Mouse (Mus musculus): Measurements from ENCODE around the gene Ptk7. TPM values are rescaled to one million over a fixed set of nuclear protein-coding genes. Genes with fewer than 3 reads are reported as not detected.

Ptk7 gene
- total and polyA plus RNA-seq, 3 experiments: 0.11 to 4.8 (median 0.29) TPM

- no peak for TF ChIP-seq CHD1 (IDR thresholded peaks at IDR 0.05; ENCODE audit: low read depth, low read length)
- no peak for TF ChIP-seq TCF12 (IDR thresholded peaks at IDR 0.05; ENCODE audit: low read depth, low read length)
- TF ChIP-seq E2F4 (IDR thresholded peaks at IDR 0.05; ENCODE audit: insufficient replicate concordance, low read depth, low read length): no peak
- no peak for TF ChIP-seq NELFE (IDR thresholded peaks at IDR 0.05; ENCODE audit: low read depth, low read length)
- no peak for TF ChIP-seq USF1 (IDR thresholded peaks at IDR 0.05; ENCODE audit: low read depth, low read length)
- TF ChIP-seq MXI1 (IDR thresholded peaks at IDR 0.05; ENCODE audit: low read depth, low read length): no peak
- no peak for TF ChIP-seq TBP (conservative IDR thresholded peaks at IDR 0.05; ENCODE audit: low read depth, low read length)
- TF ChIP-seq POLR2A (IDR thresholded peaks at IDR 0.05; ENCODE audit: low read depth, low read length): no peak
- no peak for TF ChIP-seq SMC3 (IDR thresholded peaks at IDR 0.05; ENCODE audit: low read depth, low read length)
- TF ChIP-seq GABPA (IDR thresholded peaks at IDR 0.05; ENCODE audit: insufficient replicate concordance, low read depth, low read length): no peak
- TF ChIP-seq MYC (IDR thresholded peaks at IDR 0.05; ENCODE audit: low read depth, low read length): no peak
- H3K27ac ChIP-seq (ENCODE audit: insufficient read depth, low read depth): no peak overlapping the region
- peaks cover 14 to 33% of the 10 kb centered on the region in 2 experiments for H3K36me3 ChIP-seq (replicated peaks in 1 of 2; ENCODE audit: control insufficient read depth in 1 of 2, insufficient read depth in 1 of 2, low read length in 1 of 2)
- no peaks in the 10 kb centered on the region for H3K27me3 ChIP-seq (replicated peaks)
- H3K4me1 ChIP-seq (ENCODE audit: control insufficient read depth in 1 of 2, insufficient read depth in 2 of 2): peaks cover 12 to 56% of the 10 kb centered on the region in 2 experiments
- H3K9ac ChIP-seq (ENCODE audit: insufficient read depth, low read depth): no peak overlapping the region
- no peak for DNase-seq (ENCODE audit: extremely low read depth)
- dilution Hi-C loops (cut with MboI; ENCODE audit: extremely low pct_ligation_motif_present, extremely low pct_unique_long_range_greater_than_20kb, low sequenced_read_pairs) (no loop called here), in situ Hi-C loops (cut with MboI; ENCODE audit: low pct_ligation_motif_present, low pct_unique_long_range_greater_than_20kb, low sequenced_read_pairs) (no loop called here)
- H3K4me3 ChIP-seq (replicated peaks in 1 of 3; ENCODE audit: low read depth in 2 of 3, low read length in 2 of 3, poor library complexity in 1 of 3): peak overlapping the region in 1 of 3 experiments; percentile 96
- H3K9me3 ChIP-seq (replicated peaks; ENCODE audit: low read length): no peaks in the 10 kb centered on the region
- H3K4me2 ChIP-seq (ENCODE audit: insufficient read depth, low read depth, poor library complexity, severe bottlenecking): peak overlapping the region; percentile 90
- peaks cover 24% of the 10 kb centered on the region for H3K79me2 ChIP-seq (replicated peaks; ENCODE audit: control insufficient read depth, extremely low read depth, insufficient read depth, poor library complexity, severe bottlenecking)
These were observed 18.0 kb upstream of the Ptk7 start for GRCm38 (mm10) chr17:46647279-46647678.

GRCm38 (mm10) chr17:46646322-46646662 is 17.0 kb upstream of the Ptk7 start:
- Histone ChIP-seq H3K9ac (ENCODE audit: insufficient read depth, low read depth) (peak overlapping the region; percentile 48), H3K4me2 (ENCODE audit: insufficient read depth, low read depth, poor library complexity, severe bottlenecking) (peak overlapping the region; percentile 90; the same call in 1 of the 2 replicates), H3K4me3 (replicated peaks in 1 of 3; ENCODE audit: low read depth in 2 of 3, low read length in 2 of 3, poor library complexity in 1 of 3) (peak overlapping the region; percentile 75 to 96 (median 78)), H3K36me3 (replicated peaks in 1 of 2; ENCODE audit: control insufficient read depth in 1 of 2, insufficient read depth in 1 of 2, low read length in 1 of 2) (peaks cover 14 to 32% of the 10 kb centered on the region in 2 experiments), H3K4me1 (ENCODE audit: control insufficient read depth in 1 of 2, insufficient read depth in 2 of 2) (peaks cover 6 to 46% of the 10 kb centered on the region in 2 experiments), H3K27ac (ENCODE audit: insufficient read depth, low read depth) (peak overlapping the region; percentile 26; the same call in 1 of the 2 replicates), H3K79me2 (replicated peaks; ENCODE audit: control insufficient read depth, extremely low read depth, insufficient read depth, poor library complexity, severe bottlenecking) (peaks cover 14% of the 10 kb centered on the region), H3K9me3 (replicated peaks; ENCODE audit: low read length) (no peaks in the 10 kb centered on the region), H3K27me3 (replicated peaks) (no peaks in the 10 kb centered on the region)
- DNase-seq (ENCODE audit: extremely low read depth): no peak
- dilution Hi-C loops (cut with MboI; ENCODE audit: extremely low pct_ligation_motif_present, extremely low pct_unique_long_range_greater_than_20kb, low sequenced_read_pairs) (no loop called here), in situ Hi-C loops (cut with MboI; ENCODE audit: low pct_ligation_motif_present, low pct_unique_long_range_greater_than_20kb, low sequenced_read_pairs) (no loop called here)
- TF ChIP-seq TBP (conservative IDR thresholded peaks at IDR 0.05; ENCODE audit: low read depth, low read length): no peak
- TF ChIP-seq JUND (conservative IDR thresholded peaks at IDR 0.05; ENCODE audit: low read depth, low read length): no peak
- peak; percentile 89 for TF ChIP-seq USF2 (conservative IDR thresholded peaks at IDR 0.05; ENCODE audit: low read depth, low read length)
- 0 out of 2 replicates have a peak, but pooled peaks have one; percentile 2 for TF ChIP-seq GABPA (IDR thresholded peaks at IDR 0.05; ENCODE audit: insufficient replicate concordance, low read depth, low read length)
- TF ChIP-seq CTCF (conservative IDR thresholded peaks at IDR 0.05 in 1 of 2, IDR thresholded peaks at IDR 0.05 in 1 of 2; ENCODE audit: low read depth in 2 of 2, low read length in 2 of 2): no peak
- TF ChIP-seq UBTF (IDR thresholded peaks at IDR 0.05; ENCODE audit: low read depth, low read length): 0 out of 2 replicates have a peak, but pooled peaks have one; percentile 31
- TF ChIP-seq MAFK (IDR thresholded peaks at IDR 0.05; ENCODE audit: insufficient replicate concordance, low read length): no peak
- no peak for TF ChIP-seq IRF4 (IDR thresholded peaks at IDR 0.05; ENCODE audit: low read depth, low read length)
- TF ChIP-seq CHD1 (IDR thresholded peaks at IDR 0.05; ENCODE audit: low read depth, low read length): no peak
- peak; percentile 89; the same call in 1 of the 2 replicates for TF ChIP-seq ZMIZ1 (IDR thresholded peaks at IDR 0.05; ENCODE audit: low read depth, low read length)
- peak; percentile 8; the same call in 1 of the 2 replicates for TF ChIP-seq POLR2AphosphoS2 (IDR thresholded peaks at IDR 0.05; ENCODE audit: low read depth, low read length)
- peak; percentile 29; the same call in 1 of the 2 replicates for TF ChIP-seq MAX (IDR thresholded peaks at IDR 0.05; ENCODE audit: low read length)
- TF ChIP-seq USF1 (IDR thresholded peaks at IDR 0.05; ENCODE audit: low read depth, low read length): peak; percentile 82
- TF ChIP-seq PAX5 (IDR thresholded peaks at IDR 0.05; ENCODE audit: low read length): no peak
- no peak for TF ChIP-seq EP300 (IDR thresholded peaks at IDR 0.05; ENCODE audit: low read length)
- no peak for TF ChIP-seq MAZ (IDR thresholded peaks at IDR 0.05; ENCODE audit: low read depth, low read length)
- no peak for TF ChIP-seq POLR2A (IDR thresholded peaks at IDR 0.05; ENCODE audit: low read depth, low read length)
- peak; percentile 76 for TF ChIP-seq BHLHE40 (IDR thresholded peaks at IDR 0.05; ENCODE audit: low read depth, low read length)
- peak; percentile 9 for TF ChIP-seq SIN3A (IDR thresholded peaks at IDR 0.05; ENCODE audit: low read length)
- TF ChIP-seq NELFE (IDR thresholded peaks at IDR 0.05; ENCODE audit: low read depth, low read length): no peak
- no peak for TF ChIP-seq KAT2A (IDR thresholded peaks at IDR 0.05; ENCODE audit: insufficient replicate concordance, low read length)
- no peak; the same call in 1 of the 2 replicates for TF ChIP-seq ETS1 (conservative IDR thresholded peaks at IDR 0.05; ENCODE audit: low read depth, low read length)
- no peak for TF ChIP-seq RAD21 (IDR thresholded peaks at IDR 0.05; ENCODE audit: low read depth, low read length)
- 0 out of 2 replicates have a peak, but pooled peaks have one; percentile 34 for TF ChIP-seq E2F4 (IDR thresholded peaks at IDR 0.05; ENCODE audit: insufficient replicate concordance, low read depth, low read length)
- no peak for TF ChIP-seq ZNF384 (IDR thresholded peaks at IDR 0.05; ENCODE audit: low read depth, low read length)
- peak; percentile 70 for TF ChIP-seq MXI1 (IDR thresholded peaks at IDR 0.05; ENCODE audit: low read depth, low read length)
